24 mouse cellular contexts compared by ENCODE assay signal in the genomic region with DNA sequence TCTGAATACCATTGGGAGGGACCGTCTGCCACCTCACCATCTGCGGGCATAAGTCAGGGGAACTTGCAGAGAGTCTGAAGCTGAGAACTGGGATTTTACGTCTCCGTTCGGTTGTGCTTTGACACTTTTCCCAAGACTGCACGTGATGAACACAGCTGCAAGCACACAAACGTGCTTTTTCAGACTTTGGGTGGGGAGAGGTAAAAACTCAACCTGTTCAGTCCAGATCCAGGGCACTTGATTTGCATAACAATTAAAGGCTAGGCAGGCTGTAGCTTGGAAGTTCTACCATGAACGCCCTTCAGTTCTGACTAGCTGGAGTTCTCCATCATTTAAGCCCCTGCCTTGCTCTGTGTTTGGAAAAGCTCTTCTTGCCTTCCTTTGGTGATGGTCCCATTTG.
"Had no signal": no experiment of that assay in that cellular context is flagged by ENCODE, and none has a peak within 500 bp of the region (broad histone marks: within the 10 kb centered on the region; RNA-seq: fewer than 3 reads in every experiment).

No protein-coding gene starts in this region.

- H3K4me1 ChIP-seq: liver, embryonic 12.5 days; liver, embryonic 15.5 days; lung, embryonic 15.5 days had no signal

- H3K4me3 ChIP-seq: layer of hippocampus, adult 2 months; limb, embryonic 10.5 days; limb, embryonic 13.5 days; liver, embryonic 12.5 days; liver, embryonic 15.5 days; lung, embryonic 15.5 days; megakaryocyte, embryonic 14.5 days; midbrain, embryonic 10.5 days; midbrain, embryonic 13.5 days; myocyte; neural tube, embryonic 13.5 days had no signal

- DNase-seq: kidney, postnatal 25 days; layer of hippocampus, adult 9-11 months; liver; lung, adult 18-20 months; lung, postnatal 10 days; lung, postnatal 36 days; retina, postnatal 1 day; right cerebral cortex, postnatal 25 days; spleen, adult 18-20 months; thymus, adult 18-20 months; thymus, postnatal 36 days had no signal

- H3K9me3 ChIP-seq: limb, embryonic 10.5 days; limb, embryonic 13.5 days; liver, embryonic 12.5 days; liver, embryonic 15.5 days; lung, embryonic 15.5 days; megakaryocyte, embryonic 14.5 days; midbrain, embryonic 10.5 days; midbrain, embryonic 13.5 days; neural tube, embryonic 13.5 days had no signal

- H3K36me3 ChIP-seq: limb, embryonic 10.5 days; limb, embryonic 13.5 days; liver, embryonic 12.5 days; liver, embryonic 15.5 days; lung, embryonic 15.5 days; midbrain, embryonic 10.5 days; midbrain, embryonic 13.5 days; neural tube, embryonic 13.5 days had no signal

- H3K4me2 ChIP-seq: limb, embryonic 13.5 days; liver, embryonic 12.5 days; liver, embryonic 15.5 days; lung, embryonic 15.5 days; midbrain, embryonic 13.5 days; neural tube, embryonic 13.5 days had no signal

- ATAC-seq: liver, embryonic 12.5 days; midbrain, embryonic 13.5 days; midbrain, embryonic 16.5 days had no signal

- H3K9ac ChIP-seq: limb, embryonic 13.5 days; liver, embryonic 12.5 days; liver, embryonic 15.5 days; lung, embryonic 15.5 days; midbrain, embryonic 13.5 days; neural tube, embryonic 13.5 days had no signal

- H3K27ac ChIP-seq: kidney, postnatal 0 days; layer of hippocampus, adult 2 months; limb, embryonic 10.5 days; limb, embryonic 13.5 days; liver, embryonic 12.5 days; liver, embryonic 15.5 days; lung, embryonic 15.5 days; midbrain, embryonic 10.5 days; neural tube, embryonic 13.5 days had no signal

- H3K27me3 ChIP-seq: limb, embryonic 13.5 days; liver, embryonic 12.5 days; liver, embryonic 15.5 days; lung, embryonic 15.5 days; midbrain, embryonic 13.5 days; neural tube, embryonic 13.5 days had no signal
